Mouse (Mus musculus): ENCODE measurements around the gene Fkbp4. TPM values are rescaled to one million over a fixed set of nuclear protein-coding genes. Genes with fewer than 3 reads are reported as not detected.

The Fkbp4 gene
- polyA plus RNA-seq, 1 experiment: 413 TPM

GRCm38 (mm10) chr6:128469451-128469850 is 31.0 kb upstream of the Fkbp4 start:
- TF ChIP-seq EP300 (IDR thresholded peaks at IDR 0.05; ENCODE audit: insufficient read depth, low read depth, low read length) (no peak), CTCF (IDR thresholded peaks at IDR 0.05; ENCODE audit: low read depth, low read length) (no peak), POLR2A (IDR thresholded peaks at IDR 0.05; ENCODE audit: insufficient read depth, low read length) (no peak)
- H3K9me3 ChIP-seq (replicated peaks; ENCODE audit: control insufficient read depth, insufficient read depth, low read length, poor library complexity, severe bottlenecking): no peaks in the 10 kb centered on the region
- no peak overlapping the region for H3K9ac ChIP-seq (ENCODE audit: low read depth, poor library complexity, severe bottlenecking)
- H3K36me3 ChIP-seq (ENCODE audit: control insufficient read depth, insufficient read depth, low read length, poor library complexity, severe bottlenecking): no peaks in the 10 kb centered on the region
- H3K27ac ChIP-seq (ENCODE audit: insufficient read depth, low read length): no peak overlapping the region
- H3K27me3 ChIP-seq (ENCODE audit: control insufficient read depth, insufficient read depth, low read length, poor library complexity, severe bottlenecking): no peaks in the 10 kb centered on the region
- H3K4me3 ChIP-seq (ENCODE audit: low read depth, low read length): no peak overlapping the region
- peaks cover 7% of the 10 kb centered on the region for H3K4me1 ChIP-seq (ENCODE audit: control insufficient read depth, insufficient read depth, low read length)

GRCm38 (mm10) chr6:128467298-128467697 is 28.8 kb upstream of the Fkbp4 start:
- 0 out of 2 replicates have a peak overlapping the region, but pooled peaks have one; percentile 44 for H3K27ac ChIP-seq (ENCODE audit: insufficient read depth, low read length)
- H3K9me3 ChIP-seq (replicated peaks; ENCODE audit: control insufficient read depth, insufficient read depth, low read length, poor library complexity, severe bottlenecking): no peaks in the 10 kb centered on the region
- H3K36me3 ChIP-seq (ENCODE audit: control insufficient read depth, insufficient read depth, low read length, poor library complexity, severe bottlenecking): no peaks in the 10 kb centered on the region
- TF ChIP-seq POLR2A (IDR thresholded peaks at IDR 0.05; ENCODE audit: insufficient read depth, low read length) (no peak), CTCF (IDR thresholded peaks at IDR 0.05; ENCODE audit: low read depth, low read length) (peak; percentile 24)
- no peak overlapping the region for H3K9ac ChIP-seq (ENCODE audit: low read depth, poor library complexity, severe bottlenecking)
- no peaks in the 10 kb centered on the region for H3K27me3 ChIP-seq (ENCODE audit: control insufficient read depth, insufficient read depth, low read length, poor library complexity, severe bottlenecking)
- no peak overlapping the region for H3K4me3 ChIP-seq (ENCODE audit: low read depth, low read length)
- H3K4me1 ChIP-seq (ENCODE audit: control insufficient read depth, insufficient read depth, low read length): peaks cover 7% of the 10 kb centered on the region

GRCm38 (mm10) chr6:128466563-128466962 is 28.1 kb upstream of the Fkbp4 start:
- Histone ChIP-seq H3K36me3 (ENCODE audit: control insufficient read depth, insufficient read depth, low read length, poor library complexity, severe bottlenecking) (no peaks in the 10 kb centered on the region), H3K27me3 (ENCODE audit: control insufficient read depth, insufficient read depth, low read length, poor library complexity, severe bottlenecking) (no peaks in the 10 kb centered on the region), H3K4me3 (ENCODE audit: low read depth, low read length) (peak overlapping the region; percentile 62), H3K9me3 (replicated peaks; ENCODE audit: control insufficient read depth, insufficient read depth, low read length, poor library complexity, severe bottlenecking) (no peaks in the 10 kb centered on the region), H3K9ac (ENCODE audit: low read depth, poor library complexity, severe bottlenecking) (peak overlapping the region; percentile 66), H3K27ac (ENCODE audit: insufficient read depth, low read length) (peak overlapping the region; percentile 86), H3K4me1 (ENCODE audit: control insufficient read depth, insufficient read depth, low read length) (peaks cover 7% of the 10 kb centered on the region)
- no peak for TF ChIP-seq EP300 (IDR thresholded peaks at IDR 0.05; ENCODE audit: insufficient read depth, low read depth, low read length)
- TF ChIP-seq POLR2A (IDR thresholded peaks at IDR 0.05; ENCODE audit: insufficient read depth, low read length): no peak
- no peak for TF ChIP-seq CTCF (IDR thresholded peaks at IDR 0.05; ENCODE audit: low read depth, low read length)

GRCm38 (mm10) chr6:128466043-128466442 is 27.6 kb upstream of the Fkbp4 start:
- H3K9ac ChIP-seq (ENCODE audit: low read depth, poor library complexity, severe bottlenecking): peak overlapping the region; percentile 66; the same call in 1 of the 2 replicates
- peak overlapping the region; percentile 91 for H3K27ac ChIP-seq (ENCODE audit: insufficient read depth, low read length)

DNA sequence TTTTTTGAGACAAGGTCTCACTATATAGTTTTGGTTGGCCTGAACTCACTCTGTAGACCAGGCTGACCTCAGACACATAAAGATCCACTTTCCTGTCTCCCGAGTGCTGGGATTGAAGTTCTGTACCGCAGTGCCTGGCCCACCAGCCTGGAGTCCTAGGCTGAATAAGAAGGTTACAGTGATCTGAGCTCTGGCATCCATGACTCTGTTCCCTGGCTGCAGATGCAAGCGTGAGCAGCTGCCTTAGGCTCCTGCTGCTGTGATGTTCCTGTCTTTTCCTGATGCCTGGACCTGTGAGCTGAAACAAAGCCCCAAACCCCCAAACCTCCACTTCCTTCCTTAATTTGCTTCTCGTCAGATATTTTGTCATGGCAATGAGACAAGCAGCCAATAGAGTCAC is 26.5 kb upstream of the Fkbp4 start:
- no peaks in the 10 kb centered on the region for H3K9me3 ChIP-seq (replicated peaks; ENCODE audit: control insufficient read depth, insufficient read depth, low read length, poor library complexity, severe bottlenecking)
- H3K4me3 ChIP-seq (ENCODE audit: low read depth, low read length): no peak overlapping the region
- H3K4me1 ChIP-seq (ENCODE audit: control insufficient read depth, insufficient read depth, low read length): peaks cover 10% of the 10 kb centered on the region
- TF ChIP-seq EP300 (IDR thresholded peaks at IDR 0.05; ENCODE audit: insufficient read depth, low read depth, low read length): no peak
- no peak for TF ChIP-seq POLR2A (IDR thresholded peaks at IDR 0.05; ENCODE audit: insufficient read depth, low read length)
- no peak for TF ChIP-seq CTCF (IDR thresholded peaks at IDR 0.05; ENCODE audit: low read depth, low read length)
- no peak overlapping the region for H3K27ac ChIP-seq (ENCODE audit: insufficient read depth, low read length)
- no peak overlapping the region for H3K9ac ChIP-seq (ENCODE audit: low read depth, poor library complexity, severe bottlenecking)
- no peaks in the 10 kb centered on the region for H3K36me3 ChIP-seq (ENCODE audit: control insufficient read depth, insufficient read depth, low read length, poor library complexity, severe bottlenecking)
- H3K27me3 ChIP-seq (ENCODE audit: control insufficient read depth, insufficient read depth, low read length, poor library complexity, severe bottlenecking): no peaks in the 10 kb centered on the region

More at GRCm38 (mm10) chr6:128466043-128466442, 27.6 kb upstream of the Fkbp4 start:
- TF ChIP-seq EP300 (IDR thresholded peaks at IDR 0.05; ENCODE audit: insufficient read depth, low read depth, low read length): peak; percentile 77
- TF ChIP-seq CTCF (IDR thresholded peaks at IDR 0.05; ENCODE audit: low read depth, low read length): no peak
- no peaks in the 10 kb centered on the region for H3K36me3 ChIP-seq (ENCODE audit: control insufficient read depth, insufficient read depth, low read length, poor library complexity, severe bottlenecking)
- H3K4me1 ChIP-seq (ENCODE audit: control insufficient read depth, insufficient read depth, low read length): peaks cover 10% of the 10 kb centered on the region
- H3K27me3 ChIP-seq (ENCODE audit: control insufficient read depth, insufficient read depth, low read length, poor library complexity, severe bottlenecking): no peaks in the 10 kb centered on the region
- no peaks in the 10 kb centered on the region for H3K9me3 ChIP-seq (replicated peaks; ENCODE audit: control insufficient read depth, insufficient read depth, low read length, poor library complexity, severe bottlenecking)
- H3K4me3 ChIP-seq (ENCODE audit: low read depth, low read length): peak overlapping the region; percentile 62

DNA sequence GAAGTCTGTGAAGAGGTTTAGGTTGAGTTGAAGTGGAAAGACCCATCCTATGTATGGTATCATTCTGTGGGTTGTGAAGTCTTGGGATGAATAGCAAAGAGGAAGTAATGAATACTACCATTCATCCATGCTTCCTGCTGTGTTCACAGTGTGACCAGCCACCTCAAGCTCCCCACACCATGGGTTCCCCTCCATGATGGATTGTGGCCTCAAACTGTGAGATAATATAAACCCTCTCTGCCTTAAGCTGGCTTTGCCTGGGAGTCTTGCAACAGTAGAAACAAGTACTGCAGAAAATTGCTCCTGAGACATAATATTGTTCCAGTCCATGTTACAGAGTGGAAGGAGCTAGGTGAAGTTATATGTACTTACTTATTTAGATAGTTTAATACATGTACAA is 23.1 kb upstream of the Fkbp4 start:
- peaks cover 8% of the 10 kb centered on the region for H3K4me1 ChIP-seq (ENCODE audit: control insufficient read depth, insufficient read depth, low read length)
- H3K4me3 ChIP-seq (ENCODE audit: low read depth, low read length): no peak overlapping the region
- H3K27ac ChIP-seq (ENCODE audit: insufficient read depth, low read length): peak overlapping the region; percentile 72
- no peaks in the 10 kb centered on the region for H3K27me3 ChIP-seq (ENCODE audit: control insufficient read depth, insufficient read depth, low read length, poor library complexity, severe bottlenecking)
- no peaks in the 10 kb centered on the region for H3K9me3 ChIP-seq (replicated peaks; ENCODE audit: control insufficient read depth, insufficient read depth, low read length, poor library complexity, severe bottlenecking)
- no peaks in the 10 kb centered on the region for H3K36me3 ChIP-seq (ENCODE audit: control insufficient read depth, insufficient read depth, low read length, poor library complexity, severe bottlenecking)
- no peak overlapping the region for H3K9ac ChIP-seq (ENCODE audit: low read depth, poor library complexity, severe bottlenecking)
- TF ChIP-seq EP300 (IDR thresholded peaks at IDR 0.05; ENCODE audit: insufficient read depth, low read depth, low read length) (no peak), CTCF (IDR thresholded peaks at IDR 0.05; ENCODE audit: low read depth, low read length) (no peak), POLR2A (IDR thresholded peaks at IDR 0.05; ENCODE audit: insufficient read depth, low read length) (no peak)
